Mouse (Mus musculus): ENCODE measurements around the gene St6gal2. TPM values are rescaled to one million over a fixed set of nuclear protein-coding genes. Genes with fewer than 3 reads are reported as not detected.

St6gal2 gene
- polyA plus RNA-seq, 1 experiment, result 0.45 TPM

- no peaks in the 10 kb centered on the region for H3K4me1 ChIP-seq (ENCODE audit: control insufficient read depth, insufficient read depth, low read length)
- no peak overlapping the region for H3K4me3 ChIP-seq (ENCODE audit: low read depth, low read length)
- no peaks in the 10 kb centered on the region for H3K36me3 ChIP-seq (ENCODE audit: control insufficient read depth, insufficient read depth, low read length, poor library complexity, severe bottlenecking)
- H3K9ac ChIP-seq (ENCODE audit: low read depth, poor library complexity, severe bottlenecking), result no peak overlapping the region
- no peaks in the 10 kb centered on the region; the same call in 1 of the 2 replicates for H3K9me3 ChIP-seq (replicated peaks; ENCODE audit: control insufficient read depth, insufficient read depth, low read length, poor library complexity, severe bottlenecking)
- H3K27ac ChIP-seq (ENCODE audit: insufficient read depth, low read length), result no peak overlapping the region
- no peak for TF ChIP-seq CTCF (IDR thresholded peaks at IDR 0.05; ENCODE audit: low read depth, low read length)
- no peak for TF ChIP-seq POLR2A (IDR thresholded peaks at IDR 0.05; ENCODE audit: insufficient read depth, low read length)
- no peak for TF ChIP-seq EP300 (IDR thresholded peaks at IDR 0.05; ENCODE audit: insufficient read depth, low read depth, low read length)
- no peaks in the 10 kb centered on the region for H3K27me3 ChIP-seq (ENCODE audit: control insufficient read depth, insufficient read depth, low read length, poor library complexity, severe bottlenecking)
Measured at GRCm38 (mm10) chr17:55479367-55479766, 34.2 kb downstream of the St6gal2 start.

- Histone ChIP-seq H3K27ac (ENCODE audit: insufficient read depth, low read length) (no peak overlapping the region), H3K27me3 (ENCODE audit: control insufficient read depth, insufficient read depth, low read length, poor library complexity, severe bottlenecking) (no peaks in the 10 kb centered on the region), H3K4me3 (ENCODE audit: low read depth, low read length) (no peak overlapping the region), H3K9ac (ENCODE audit: low read depth, poor library complexity, severe bottlenecking) (no peak overlapping the region), H3K36me3 (ENCODE audit: control insufficient read depth, insufficient read depth, low read length, poor library complexity, severe bottlenecking) (no peaks in the 10 kb centered on the region), H3K4me1 (ENCODE audit: control insufficient read depth, insufficient read depth, low read length) (no peaks in the 10 kb centered on the region), H3K9me3 (replicated peaks; ENCODE audit: control insufficient read depth, insufficient read depth, low read length, poor library complexity, severe bottlenecking) (no peaks in the 10 kb centered on the region)
- TF ChIP-seq POLR2A (IDR thresholded peaks at IDR 0.05; ENCODE audit: insufficient read depth, low read length), result no peak
- TF ChIP-seq CTCF (IDR thresholded peaks at IDR 0.05; ENCODE audit: low read depth, low read length), result no peak
- TF ChIP-seq EP300 (IDR thresholded peaks at IDR 0.05; ENCODE audit: insufficient read depth, low read depth, low read length), result no peak
Measured at GRCm38 (mm10) chr17:55484108-55484870, 39.1 kb downstream of the St6gal2 start.

- no peaks in the 10 kb centered on the region for H3K4me1 ChIP-seq (ENCODE audit: control insufficient read depth, insufficient read depth, low read length)
- H3K27ac ChIP-seq (ENCODE audit: insufficient read depth, low read length), result no peak overlapping the region
- H3K4me3 ChIP-seq (ENCODE audit: low read depth, low read length), result no peak overlapping the region
- H3K9ac ChIP-seq (ENCODE audit: low read depth, poor library complexity, severe bottlenecking), result no peak overlapping the region
- TF ChIP-seq EP300 (IDR thresholded peaks at IDR 0.05; ENCODE audit: insufficient read depth, low read depth, low read length) (no peak), POLR2A (IDR thresholded peaks at IDR 0.05; ENCODE audit: insufficient read depth, low read length) (no peak), CTCF (IDR thresholded peaks at IDR 0.05; ENCODE audit: low read depth, low read length) (no peak)
- no peaks in the 10 kb centered on the region for H3K27me3 ChIP-seq (ENCODE audit: control insufficient read depth, insufficient read depth, low read length, poor library complexity, severe bottlenecking)
- no peaks in the 10 kb centered on the region for H3K36me3 ChIP-seq (ENCODE audit: control insufficient read depth, insufficient read depth, low read length, poor library complexity, severe bottlenecking)
- H3K9me3 ChIP-seq (replicated peaks; ENCODE audit: control insufficient read depth, insufficient read depth, low read length, poor library complexity, severe bottlenecking), result no peaks in the 10 kb centered on the region
Measured at GRCm38 (mm10) chr17:55531872-55532271, 86.7 kb downstream of the St6gal2 start.

- TF ChIP-seq EP300 (IDR thresholded peaks at IDR 0.05; ENCODE audit: insufficient read depth, low read depth, low read length), result no peak
- TF ChIP-seq POLR2A (IDR thresholded peaks at IDR 0.05; ENCODE audit: insufficient read depth, low read length), result no peak
- TF ChIP-seq CTCF (IDR thresholded peaks at IDR 0.05; ENCODE audit: low read depth, low read length), result no peak
- H3K27ac ChIP-seq (ENCODE audit: insufficient read depth, low read length), result no peak overlapping the region
Measured at GRCm38 (mm10) chr17:55548476-55548875, 103.3 kb downstream of the St6gal2 start.

GRCm38 (mm10) chr17:55561774-55562173, 116.6 kb downstream of the St6gal2 start:
- TF ChIP-seq POLR2A (IDR thresholded peaks at IDR 0.05; ENCODE audit: insufficient read depth, low read length) (no peak), EP300 (IDR thresholded peaks at IDR 0.05; ENCODE audit: insufficient read depth, low read depth, low read length) (no peak), CTCF (IDR thresholded peaks at IDR 0.05; ENCODE audit: low read depth, low read length) (no peak)
- no peak overlapping the region for H3K9ac ChIP-seq (ENCODE audit: low read depth, poor library complexity, severe bottlenecking)
- H3K36me3 ChIP-seq (ENCODE audit: control insufficient read depth, insufficient read depth, low read length, poor library complexity, severe bottlenecking), result no peaks in the 10 kb centered on the region
- H3K27ac ChIP-seq (ENCODE audit: insufficient read depth, low read length), result no peak overlapping the region
- no peaks in the 10 kb centered on the region; the same call in 1 of the 2 replicates for H3K27me3 ChIP-seq (ENCODE audit: control insufficient read depth, insufficient read depth, low read length, poor library complexity, severe bottlenecking)
- no peak overlapping the region for H3K4me3 ChIP-seq (ENCODE audit: low read depth, low read length)
- no peaks in the 10 kb centered on the region for H3K4me1 ChIP-seq (ENCODE audit: control insufficient read depth, insufficient read depth, low read length)
- H3K9me3 ChIP-seq (replicated peaks; ENCODE audit: control insufficient read depth, insufficient read depth, low read length, poor library complexity, severe bottlenecking), result no peaks in the 10 kb centered on the region

More at GRCm38 (mm10) chr17:55548476-55548875, 103.3 kb downstream of the St6gal2 start:
- Histone ChIP-seq H3K4me1 (ENCODE audit: control insufficient read depth, insufficient read depth, low read length) (peaks cover 3% of the 10 kb centered on the region), H3K27me3 (ENCODE audit: control insufficient read depth, insufficient read depth, low read length, poor library complexity, severe bottlenecking) (no peaks in the 10 kb centered on the region), H3K9me3 (replicated peaks; ENCODE audit: control insufficient read depth, insufficient read depth, low read length, poor library complexity, severe bottlenecking) (no peaks in the 10 kb centered on the region), H3K4me3 (ENCODE audit: low read depth, low read length) (no peak overlapping the region), H3K9ac (ENCODE audit: low read depth, poor library complexity, severe bottlenecking) (no peak overlapping the region), H3K36me3 (ENCODE audit: control insufficient read depth, insufficient read depth, low read length, poor library complexity, severe bottlenecking) (no peaks in the 10 kb centered on the region)

Other genes starting within 250 kb of the St6gal2 start
- gene Vmn2r118, start 179.8 kb downstream of the St6gal2 start, polyA plus RNA-seq (2011; ENCODE audit: insufficient read depth, insufficient read length, low read depth, missing spikeins), result not detected in 2 replicates